Mouse (Mus musculus): ENCODE data around the gene Gabrb3.

GRCm38 (mm10) chr7:57460354-57460753 is 40.9 kb downstream of the Gabrb3 start:
- TF ChIP-seq POLR2A (IDR thresholded peaks at IDR 0.05; ENCODE audit: insufficient read length, low read depth): no peak
- TF ChIP-seq MYOD1 (IDR thresholded peaks at IDR 0.05; ENCODE audit: control insufficient read depth in 1 of 3, insufficient read length in 2 of 3, low read depth in 2 of 3): no peak
